26 mouse cellular contexts compared by ENCODE assay signal in genomic region chr9:115803071-115803470, GRCm38 (mm10).
DNase-seq lines count a peak whose midpoint lies in the region.
"Had no signal": no experiment of that assay in that cellular context is flagged by ENCODE, and none has a peak within 500 bp of the region (broad histone marks: within the 10 kb centered on the region; RNA-seq: fewer than 3 reads in every experiment).

No protein-coding gene starts in this region.

- H3K9me3 ChIP-seq in heart, embryonic 10.5 days, result no peaks in the 10 kb centered on the region
- H3K9me3 ChIP-seq: embryonic facial prominence, embryonic 10.5 days; embryonic facial prominence, embryonic 13.5 days; forebrain, embryonic 12.5 days; heart, embryonic 13.5 days had no signal

- H3K4me1 ChIP-seq in heart, embryonic 10.5 days, result no peaks in the 10 kb centered on the region
- H3K4me1 ChIP-seq: embryonic facial prominence, embryonic 13.5 days; heart, embryonic 13.5 days had no signal

- WGBS in heart, embryonic 10.5 days, result 89% methylated on average over 3 of the region's 3 CpGs

- H3K27ac ChIP-seq in heart, embryonic 10.5 days, result no peak overlapping the region
- H3K27ac ChIP-seq: embryonic facial prominence, embryonic 10.5 days; embryonic facial prominence, embryonic 13.5 days; forebrain, embryonic 12.5 days; heart, embryonic 13.5 days; hindbrain, embryonic 14.5 days; hindbrain, postnatal 0 days had no signal

- no peaks in the 10 kb centered on the region for H3K27me3 ChIP-seq in heart, embryonic 10.5 days (ENCODE audit: insufficient read depth, poor library complexity, severe bottlenecking)
- H3K27me3 ChIP-seq: CH12.LX; embryonic facial prominence, embryonic 13.5 days; forebrain, embryonic 12.5 days; heart, embryonic 13.5 days had no signal

- H3K36me3 ChIP-seq in heart, embryonic 10.5 days, result no peaks in the 10 kb centered on the region
- H3K36me3 ChIP-seq: embryonic facial prominence, embryonic 10.5 days; embryonic facial prominence, embryonic 13.5 days; forebrain, embryonic 12.5 days; heart, embryonic 13.5 days had no signal

- peak; percentile 55 for DNase-seq in adrenal gland, adult 2 months
- DNase-seq in adrenal gland, postnatal 25 days, result no peak
- peak; percentile 5 for DNase-seq in ES-CJ7 (ENCODE audit: low read depth, low spot score)
- peak; percentile 35 for DNase-seq in ZHBTc4 (ENCODE audit: low read depth, low spot score)
- DNase-seq in adrenal gland, postnatal 14 days, result peak; percentile 58
- no peak for DNase-seq in spleen, adult 12 weeks (ENCODE audit: low spot score)
- DNase-seq in right cerebral cortex, postnatal 4 days, result no peak
- DNase-seq in heart, embryonic 10.5 days (ENCODE audit: low spot score), result no peak
- DNase-seq: B cell, adult 2 months; cerebellum, adult 11-12 months; cerebellum, adult 8-10 months; cerebellum, postnatal 10 days; cerebellum, postnatal 36 days; embryo, embryonic 11 days; gastrocnemius, postnatal 10 days; heart, adult 18-20 months; kidney, adult 18-20 months; kidney, adult 9 months had no signal

- H3K4me3 ChIP-seq in heart, embryonic 10.5 days, result no peak overlapping the region
- H3K4me3 ChIP-seq: embryonic facial prominence, embryonic 10.5 days; embryonic facial prominence, embryonic 13.5 days; erythroblast, embryonic 14.5 days; forebrain, embryonic 12.5 days; heart, embryonic 13.5 days had no signal

Comparison
In these comparisons a context has a peak if more than half of its experiments do, and no peak if none do; other contexts are left out.
1. DNase-seq: peak in adrenal gland, adult 2 months (single experiment), ES-CJ7 (single experiment), ZHBTc4 (single experiment) and adrenal gland, postnatal 14 days (single experiment); none in adrenal gland, postnatal 25 days (single experiment), spleen, adult 12 weeks (single experiment), right cerebral cortex, postnatal 4 days (single experiment) and heart, embryonic 10.5 days (single experiment).